Comparison of ENCODE assay signal across 30 mouse cellular contexts in genomic region chr17:10026770-10027169, GRCm38 (mm10).
"Had no signal": no experiment of that assay in that cellular context is flagged by ENCODE, and none has a peak within 500 bp of the region (broad histone marks: within the 10 kb centered on the region; RNA-seq: fewer than 3 reads in every experiment).

No protein-coding gene starts in this region.

- H3K36me3 ChIP-seq: heart, embryonic 10.5 days; heart, embryonic 12.5 days; heart, embryonic 13.5 days; heart, embryonic 15.5 days; hindbrain, embryonic 10.5 days; hindbrain, embryonic 12.5 days; hindbrain, embryonic 13.5 days; hindbrain, embryonic 15.5 days; intestine, embryonic 15.5 days; kidney, embryonic 15.5 days had no signal

- H3K4me2 ChIP-seq: heart, embryonic 11.5 days; heart, embryonic 12.5 days; heart, embryonic 13.5 days; heart, embryonic 15.5 days; hindbrain, embryonic 12.5 days; hindbrain, embryonic 13.5 days; hindbrain, embryonic 14.5 days; hindbrain, embryonic 15.5 days; intestine, embryonic 15.5 days; kidney, embryonic 15.5 days had no signal

- H3K27me3 ChIP-seq: heart, embryonic 12.5 days; heart, embryonic 13.5 days; heart, embryonic 15.5 days; hindbrain, embryonic 12.5 days; hindbrain, embryonic 13.5 days; hindbrain, embryonic 15.5 days; intestine, embryonic 15.5 days; kidney, embryonic 15.5 days had no signal

- H3K4me3 ChIP-seq: heart, embryonic 10.5 days; heart, embryonic 12.5 days; heart, embryonic 13.5 days; heart, embryonic 15.5 days; hindbrain, embryonic 10.5 days; hindbrain, embryonic 12.5 days; hindbrain, embryonic 13.5 days; hindbrain, embryonic 15.5 days; intestine, embryonic 15.5 days; kidney, embryonic 15.5 days; layer of hippocampus, adult 2 months; left cerebral cortex, adult 2 months had no signal

- DNase-seq: heart, postnatal 10 days; heart, postnatal 14 days; heart, postnatal 36 days; heart, postnatal 4 days; kidney, adult 11 months; kidney, adult 18-20 months; kidney, adult 2 months; kidney, adult 8-10 months; kidney, adult 9 months; kidney, postnatal 10 days; kidney, postnatal 14 days; kidney, postnatal 25 days; kidney, postnatal 36 days; kidney, postnatal 4 days; layer of hippocampus, adult 9-11 months; layer of hippocampus, postnatal 36 days had no signal
